Comparison of ENCODE assay signal across 9 mouse cellular contexts in the genomic region with DNA sequence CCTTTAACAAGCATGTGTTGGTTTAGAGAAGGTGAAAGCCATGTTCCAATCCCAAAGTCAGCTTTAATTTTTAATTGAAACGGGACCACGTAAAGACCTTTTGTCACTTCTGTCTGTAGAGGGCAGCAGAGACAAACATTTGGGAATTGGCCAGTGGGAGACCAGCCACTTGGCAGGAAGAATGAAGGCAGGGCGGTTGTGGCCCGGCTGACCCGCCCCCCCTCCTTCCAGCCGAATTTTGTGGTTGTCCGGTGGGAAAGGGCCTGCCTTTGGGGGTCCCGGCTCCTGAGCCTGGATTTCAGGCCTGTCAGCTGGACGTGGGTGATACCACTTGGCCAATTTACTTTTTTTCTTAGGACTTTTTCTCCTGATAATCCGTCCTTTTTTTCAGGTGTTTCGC. TPM values are rescaled to one million over a fixed set of nuclear protein-coding genes. Genes with fewer than 3 reads are reported as not detected.
DNase-seq lines count a peak whose midpoint lies in the region; ATAC-seq and TF ChIP-seq lines count a peak whose summit lies in the region.
"Had no signal": no experiment of that assay in that cellular context is flagged by ENCODE, and none has a peak within 500 bp of the region (broad histone marks: within the 10 kb centered on the region; RNA-seq: fewer than 3 reads in every experiment).

No protein-coding gene starts in this region.

- WGBS in limb, embryonic 14.5 days, result 11% methylated on average over 11 of the region's 11 CpGs
- WGBS in midbrain, embryonic 15.5 days, result 10% methylated on average over 11 of the region's 11 CpGs
- 8% methylated on average over 11 of the region's 11 CpGs for WGBS in stomach, embryonic 14.5 days

- no peak overlapping the region for H3K27ac ChIP-seq in limb, embryonic 14.5 days (replicated peaks; ENCODE audit: low read depth, low read length)
- H3K27ac ChIP-seq in midbrain, embryonic 15.5 days, result no peak overlapping the region
- H3K27ac ChIP-seq in stomach, embryonic 14.5 days (ENCODE audit: low read length), result no peak overlapping the region

- no peaks in the 10 kb centered on the region for H3K36me3 ChIP-seq in limb, embryonic 14.5 days (ENCODE audit: control insufficient read depth, insufficient read depth, low read length)
- H3K36me3 ChIP-seq in midbrain, embryonic 15.5 days (replicated peaks), result no peaks in the 10 kb centered on the region
- H3K36me3 ChIP-seq in stomach, embryonic 14.5 days (ENCODE audit: control insufficient read depth, insufficient read depth, low read length), result no peaks in the 10 kb centered on the region

- DNase-seq in 3134 (ENCODE audit: extremely low read depth, insufficient read length, low spot score) (peak; percentile 65), ZHBTc4 (ENCODE audit: low read depth, low spot score) (peak; percentile 88)
- DNase-seq in cerebellum, postnatal 36 days, result peak; percentile 73 to 80
- DNase-seq in gastrocnemius, postnatal 25 days, result peak; percentile 67
- DNase-seq in limb, embryonic 14.5 days (ENCODE audit: low spot score), result peak; percentile 88

- H3K9me3 ChIP-seq in limb, embryonic 14.5 days (ENCODE audit: control insufficient read depth, low read length), result no peaks in the 10 kb centered on the region
- H3K9me3 ChIP-seq in midbrain, embryonic 15.5 days, result no peaks in the 10 kb centered on the region
- H3K9me3 ChIP-seq in stomach, embryonic 14.5 days (ENCODE audit: control insufficient read depth, low read depth, low read length), result no peaks in the 10 kb centered on the region

- H3K4me3 ChIP-seq in limb, embryonic 14.5 days (replicated peaks; ENCODE audit: low read length), result peak overlapping the region; percentile 26
- H3K4me3 ChIP-seq in midbrain, embryonic 15.5 days, result peak overlapping the region; percentile 30
- peak overlapping the region; percentile 24 for H3K4me3 ChIP-seq in stomach, embryonic 14.5 days (ENCODE audit: low read depth, low read length)

- H3K4me1 ChIP-seq in limb, embryonic 14.5 days (ENCODE audit: control insufficient read depth, insufficient read depth, low read length), result no peaks in the 10 kb centered on the region
- H3K4me1 ChIP-seq in midbrain, embryonic 15.5 days, result peaks cover 4% of the 10 kb centered on the region
- H3K4me1 ChIP-seq in stomach, embryonic 14.5 days (ENCODE audit: control insufficient read depth, insufficient read depth, low read length), result no peaks in the 10 kb centered on the region

- peak overlapping the region; percentile 62 for H3K4me2 ChIP-seq in limb, embryonic 14.5 days (replicated peaks; ENCODE audit: low read depth, low read length, severe bottlenecking)
- H3K4me2 ChIP-seq in midbrain, embryonic 15.5 days, result peak overlapping the region; percentile 66
- H3K4me2 ChIP-seq in stomach, embryonic 14.5 days (replicated peaks; ENCODE audit: low read depth, low read length), result peak overlapping the region; percentile 49

- peak; percentile 56 for ATAC-seq in inflammation-experienced regulatory T-cells, adult 6 months
- ATAC-seq in limb, embryonic 14.5 days (ENCODE audit: low FRiP score, low read depth), result peak; percentile 81
- ATAC-seq in midbrain, embryonic 15.5 days (replicated peaks), result peak; percentile 54; the same call in 1 of the 2 replicates
- peak; percentile 65; the same call in 1 of the 2 replicates for ATAC-seq in stomach, embryonic 14.5 days (ENCODE audit: insufficient number of reproducible peaks, insufficient read depth, low FRiP score, low read depth)

- H3K9ac ChIP-seq in limb, embryonic 14.5 days (ENCODE audit: low read depth, low read length, severe bottlenecking), result peak overlapping the region; percentile 48; the same call in 1 of the 2 replicates
- peak overlapping the region; percentile 49; the same call in 1 of the 2 replicates for H3K9ac ChIP-seq in midbrain, embryonic 15.5 days
- H3K9ac ChIP-seq in stomach, embryonic 14.5 days (replicated peaks; ENCODE audit: low read depth, low read length), result no peak overlapping the region

- TF ChIP-seq POLR2A in limb, embryonic 14.5 days (IDR thresholded peaks at IDR 0.05; ENCODE audit: borderline replicate concordance, extremely low read depth, insufficient read depth, insufficient read length), result no peak

- no peaks in the 10 kb centered on the region for H3K27me3 ChIP-seq in limb, embryonic 14.5 days (ENCODE audit: control insufficient read depth, insufficient read depth, low read length)
- no peaks in the 10 kb centered on the region for H3K27me3 ChIP-seq in midbrain, embryonic 15.5 days (replicated peaks)
- no peaks in the 10 kb centered on the region for H3K27me3 ChIP-seq in stomach, embryonic 14.5 days (ENCODE audit: control insufficient read depth, insufficient read depth, low read length)

RNA-seq across cellular contexts. Expression of gene Khdc4, which starts 8.2 kb away (rescaled TPM):
- 10 to 100 TPM; 22.6 to 23.0 TPM for total RNA-seq in gastrocnemius, postnatal 25 days (2021)
- 10 to 100 TPM; 36.1 to 57.0 (median 47.9) TPM for polyA plus RNA-seq in inflammation-experienced regulatory T-cells, adult 6 months (2017; shearing (Covaris generic))
- polyA plus RNA-seq in limb, embryonic 14.5 days (2012; rRNA removed), result 144 and 167 TPM in 2 replicates
- polyA plus RNA-seq in limb, embryonic 14.5 days (2014; fragmentation: Nextera tagmentation; extraction: Ambion mirVana), result 78.0 and 89.1 TPM in 2 replicates
- polyA plus RNA-seq in midbrain, embryonic 15.5 days (2015; fragmentation: Nextera tagmentation; extraction: Ambion mirVana), result 88.9 and 92.9 TPM in 2 replicates
- polyA plus RNA-seq in stomach, embryonic 14.5 days (2014; fragmentation: Nextera tagmentation; extraction: Ambion mirVana), result 81.9 and 90.4 TPM in 2 replicates

RNA-seq across cellular contexts. Expression of gene Rxfp4, which starts 24.5 kb away (rescaled TPM):
- not detected for total RNA-seq in gastrocnemius, postnatal 25 days (2021)
- not detected for polyA plus RNA-seq in inflammation-experienced regulatory T-cells, adult 6 months (2017; shearing (Covaris generic))
- not detected in 2 replicates for polyA plus RNA-seq in limb, embryonic 14.5 days (2012; rRNA removed)
- 0.15 TPM in 1 of 2 replicates, not detected in the other for polyA plus RNA-seq in limb, embryonic 14.5 days (2014; fragmentation: Nextera tagmentation; extraction: Ambion mirVana)
- polyA plus RNA-seq in midbrain, embryonic 15.5 days (2015; fragmentation: Nextera tagmentation; extraction: Ambion mirVana), result not detected in 2 replicates
- not detected in 2 replicates for polyA plus RNA-seq in stomach, embryonic 14.5 days (2014; fragmentation: Nextera tagmentation; extraction: Ambion mirVana)
- polyA plus RNA-seq: frontal cortex, adult 2 months had no signal

RNA-seq across cellular contexts. Expression of gene Rit1, which starts 39.2 kb away (rescaled TPM):
- 10 to 100 TPM; 18.4 to 18.7 TPM for total RNA-seq in gastrocnemius, postnatal 25 days (2021)
- polyA plus RNA-seq in inflammation-experienced regulatory T-cells, adult 6 months (2017; shearing (Covaris generic)), result 10 to 100 TPM; 34.1 to 55.2 (median 40.3) TPM
- 46.8 and 47.4 TPM in 2 replicates for polyA plus RNA-seq in limb, embryonic 14.5 days (2012; rRNA removed)
- 62.4 and 64.3 TPM in 2 replicates for polyA plus RNA-seq in limb, embryonic 14.5 days (2014; fragmentation: Nextera tagmentation; extraction: Ambion mirVana)
- 62.0 and 64.0 TPM in 2 replicates for polyA plus RNA-seq in midbrain, embryonic 15.5 days (2015; fragmentation: Nextera tagmentation; extraction: Ambion mirVana)
- polyA plus RNA-seq in stomach, embryonic 14.5 days (2014; fragmentation: Nextera tagmentation; extraction: Ambion mirVana), result 63.4 and 73.9 TPM in 2 replicates
